Mouse (Mus musculus): ENCODE data around the gene Sms.

GRCm38 (mm10) chrX:157481860-157482259 is 10.2 kb downstream of the Sms start:
- no peak for TF ChIP-seq CTCF (IDR thresholded peaks at IDR 0.05; ENCODE audit: low read depth)
- TF ChIP-seq EP300 (IDR thresholded peaks at IDR 0.05; ENCODE audit: low read depth), result no peak
